Mouse (Mus musculus): Measurements from ENCODE around the gene Tubg1. TPM values are rescaled to one million over a fixed set of nuclear protein-coding genes. Genes with fewer than 3 reads are reported as not detected.

Tubg1 gene
- 39.1 and 39.3 TPM in 2 replicates for polyA plus RNA-seq (2012; rRNA removed)

- peaks cover 7% of the 10 kb centered on the region; the same call in 1 of the 2 replicates for H3K4me1 ChIP-seq (ENCODE audit: control insufficient read depth, insufficient read depth, low read length)
- TF ChIP-seq POLR2A (IDR thresholded peaks at IDR 0.05; ENCODE audit: borderline replicate concordance, insufficient read depth, low read length) (peak; percentile 92), CTCF (IDR thresholded peaks at IDR 0.05; ENCODE audit: borderline replicate concordance, insufficient read depth, low read depth, low read length) (no peak)
- DNase-seq = peak; percentile 99 to 100
- WGBS = under 1% methylated on average over 61 of the region's 61 CpGs
- H3K27me3 ChIP-seq (ENCODE audit: control insufficient read depth, insufficient read depth, low read length) = no peaks in the 10 kb centered on the region
- H3K27ac ChIP-seq (ENCODE audit: insufficient read depth, low read length) = peak within 1 kb of the TSS; percentile 84
- peak within 1 kb of the TSS; percentile 92 for H3K4me3 ChIP-seq (replicated peaks; ENCODE audit: insufficient read depth, low read depth, low read length)
Observed at GRCm38 (mm10) chr11:101119761-101120544, at the start of gene Tubg1, which contains the start of gene Retreg3. TSS of gene Tubg1 (plus strand) at chr11:101119938. TSS of gene Retreg3 (minus strand) at chr11:101119893.

GRCm38 (mm10) chr11:101070189-101070527 is 49.6 kb upstream of the Tubg1 start:
- Histone ChIP-seq H3K27ac (ENCODE audit: insufficient read depth, low read length) (peak overlapping the region; percentile 91), H3K4me1 (ENCODE audit: control insufficient read depth, insufficient read depth, low read length) (peaks cover 11% of the 10 kb centered on the region), H3K4me3 (replicated peaks; ENCODE audit: insufficient read depth, low read depth, low read length) (peak overlapping the region; percentile 72), H3K27me3 (ENCODE audit: control insufficient read depth, insufficient read depth, low read length) (no peaks in the 10 kb centered on the region)
- no peak for TF ChIP-seq POLR2A (IDR thresholded peaks at IDR 0.05; ENCODE audit: borderline replicate concordance, insufficient read depth, low read length)
- TF ChIP-seq CTCF (IDR thresholded peaks at IDR 0.05; ENCODE audit: borderline replicate concordance, insufficient read depth, low read depth, low read length) = no peak
- under 1% methylated on average over 36 of the region's 36 CpGs for WGBS
- DNase-seq = no peak

- no peak overlapping the region for H3K27ac ChIP-seq (ENCODE audit: insufficient read depth, low read length)
- WGBS = 7% methylated on average over 6 of the region's 6 CpGs
- no peaks in the 10 kb centered on the region for H3K27me3 ChIP-seq (ENCODE audit: control insufficient read depth, insufficient read depth, low read length)
- DNase-seq = no peak
- peaks cover 11% of the 10 kb centered on the region for H3K4me1 ChIP-seq (ENCODE audit: control insufficient read depth, insufficient read depth, low read length)
- TF ChIP-seq POLR2A (IDR thresholded peaks at IDR 0.05; ENCODE audit: borderline replicate concordance, insufficient read depth, low read length) (no peak), CTCF (IDR thresholded peaks at IDR 0.05; ENCODE audit: borderline replicate concordance, insufficient read depth, low read depth, low read length) (no peak)
- H3K4me3 ChIP-seq (replicated peaks; ENCODE audit: insufficient read depth, low read depth, low read length) = peak overlapping the region; percentile 72
Observed at GRCm38 (mm10) chr11:101070987-101071386, 48.8 kb upstream of the Tubg1 start.

- peaks cover 11% of the 10 kb centered on the region for H3K4me1 ChIP-seq (ENCODE audit: control insufficient read depth, insufficient read depth, low read length)
- no peak overlapping the region for H3K27ac ChIP-seq (ENCODE audit: insufficient read depth, low read length)
- no peak overlapping the region for H3K4me3 ChIP-seq (replicated peaks; ENCODE audit: insufficient read depth, low read depth, low read length)
- H3K27me3 ChIP-seq (ENCODE audit: control insufficient read depth, insufficient read depth, low read length) = no peaks in the 10 kb centered on the region
- no peak for DNase-seq
- no peak for TF ChIP-seq CTCF (IDR thresholded peaks at IDR 0.05; ENCODE audit: borderline replicate concordance, insufficient read depth, low read depth, low read length)
- no peak for TF ChIP-seq POLR2A (IDR thresholded peaks at IDR 0.05; ENCODE audit: borderline replicate concordance, insufficient read depth, low read length)
- 75% methylated on average over 14 of the region's 14 CpGs for WGBS
Observed at GRCm38 (mm10) chr11:101071810-101072428, 47.8 kb upstream of the Tubg1 start.

GRCm38 (mm10) chr11:101078121-101078520 is 41.6 kb upstream of the Tubg1 start, which contains the start of gene Hsd17b1:
TSS of gene Hsd17b1 (plus strand) at chr11:101078411.
- DNase-seq = no peak
- H3K27me3 ChIP-seq (ENCODE audit: control insufficient read depth, insufficient read depth, low read length) = no peaks in the 10 kb centered on the region
- 66% methylated on average over 9 of the region's 9 CpGs for WGBS
- TF ChIP-seq POLR2A (IDR thresholded peaks at IDR 0.05; ENCODE audit: borderline replicate concordance, insufficient read depth, low read length) = no peak
- TF ChIP-seq CTCF (IDR thresholded peaks at IDR 0.05; ENCODE audit: borderline replicate concordance, insufficient read depth, low read depth, low read length) = no peak
- peaks cover under 1% of the 10 kb centered on the region; the same call in 1 of the 2 replicates for H3K4me1 ChIP-seq (ENCODE audit: control insufficient read depth, insufficient read depth, low read length)
- H3K27ac ChIP-seq (ENCODE audit: insufficient read depth, low read length) = no peak within 1 kb of the TSS
- H3K4me3 ChIP-seq (replicated peaks; ENCODE audit: insufficient read depth, low read depth, low read length) = no peak within 1 kb of the TSS

GRCm38 (mm10) chr11:101079746-101080145 is 40.0 kb upstream of the Tubg1 start:
- TF ChIP-seq CTCF (IDR thresholded peaks at IDR 0.05; ENCODE audit: borderline replicate concordance, insufficient read depth, low read depth, low read length) (no peak), POLR2A (IDR thresholded peaks at IDR 0.05; ENCODE audit: borderline replicate concordance, insufficient read depth, low read length) (no peak)
- Histone ChIP-seq H3K27ac (ENCODE audit: insufficient read depth, low read length) (no peak overlapping the region), H3K27me3 (ENCODE audit: control insufficient read depth, insufficient read depth, low read length) (no peaks in the 10 kb centered on the region), H3K4me3 (replicated peaks; ENCODE audit: insufficient read depth, low read depth, low read length) (no peak overlapping the region), H3K4me1 (ENCODE audit: control insufficient read depth, insufficient read depth, low read length) (peaks cover 5% of the 10 kb centered on the region; the same call in 1 of the 2 replicates)
- no peak for DNase-seq
- 27% methylated on average over 27 of the region's 27 CpGs for WGBS

- H3K27me3 ChIP-seq (ENCODE audit: control insufficient read depth, insufficient read depth, low read length) = no peaks in the 10 kb centered on the region
- no peak overlapping the region for H3K27ac ChIP-seq (ENCODE audit: insufficient read depth, low read length)
- no peak overlapping the region for H3K4me3 ChIP-seq (replicated peaks; ENCODE audit: insufficient read depth, low read depth, low read length)
- TF ChIP-seq POLR2A (IDR thresholded peaks at IDR 0.05; ENCODE audit: borderline replicate concordance, insufficient read depth, low read length) (no peak), CTCF (IDR thresholded peaks at IDR 0.05; ENCODE audit: borderline replicate concordance, insufficient read depth, low read depth, low read length) (no peak)
- 82% methylated on average over 5 of the region's 5 CpGs for WGBS
- no peak for DNase-seq
- H3K4me1 ChIP-seq (ENCODE audit: control insufficient read depth, insufficient read depth, low read length) = peaks cover 5% of the 10 kb centered on the region; the same call in 1 of the 2 replicates
Observed at GRCm38 (mm10) chr11:101080421-101080820, 39.3 kb upstream of the Tubg1 start.

Data from cerebellum, adult 2 months (tissue).